Mouse (Mus musculus): Measurements from ENCODE around the gene App. TPM values are rescaled to one million over a fixed set of nuclear protein-coding genes. Genes with fewer than 3 reads are reported as not detected.

Gene App
- total RNA-seq, 2 experiments from 2014 or later: 33.4 to 50.9 TPM

DNA sequence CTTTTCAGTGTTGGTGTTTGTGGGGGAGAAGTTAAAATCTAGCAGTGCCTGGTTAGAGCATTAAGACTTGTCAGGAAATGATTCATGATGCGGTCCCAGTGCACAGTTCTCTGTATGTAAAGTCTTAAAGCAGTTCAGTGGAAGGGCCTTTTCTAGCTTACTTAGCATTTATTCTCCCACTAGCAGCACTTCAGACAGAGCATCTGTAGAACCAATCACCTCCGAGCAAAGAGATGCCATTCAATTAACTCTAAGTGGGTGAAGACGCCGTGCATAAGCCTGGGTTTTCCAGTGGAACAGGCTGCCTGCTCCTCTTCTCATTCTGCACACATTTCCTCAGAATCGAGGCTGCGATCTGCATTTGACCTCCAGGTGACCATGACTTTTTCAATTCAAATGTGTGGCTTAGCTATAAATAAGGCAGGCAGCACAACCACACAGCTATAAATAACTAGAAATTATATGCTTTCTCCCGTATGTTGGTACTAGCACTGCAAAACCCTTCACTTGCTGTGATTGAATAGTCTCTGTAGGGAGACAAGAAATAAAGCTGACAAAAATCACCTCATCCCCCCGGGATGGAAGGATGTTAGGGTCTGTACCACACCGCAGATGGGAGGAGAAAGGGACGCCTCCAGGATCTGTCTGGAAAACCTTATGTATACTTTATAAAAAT, 135.5 kb downstream of the App start:
- no peak for ATAC-seq (replicated peaks; ENCODE audit: low FRiP score, poor library complexity, severe bottlenecking)

DNA sequence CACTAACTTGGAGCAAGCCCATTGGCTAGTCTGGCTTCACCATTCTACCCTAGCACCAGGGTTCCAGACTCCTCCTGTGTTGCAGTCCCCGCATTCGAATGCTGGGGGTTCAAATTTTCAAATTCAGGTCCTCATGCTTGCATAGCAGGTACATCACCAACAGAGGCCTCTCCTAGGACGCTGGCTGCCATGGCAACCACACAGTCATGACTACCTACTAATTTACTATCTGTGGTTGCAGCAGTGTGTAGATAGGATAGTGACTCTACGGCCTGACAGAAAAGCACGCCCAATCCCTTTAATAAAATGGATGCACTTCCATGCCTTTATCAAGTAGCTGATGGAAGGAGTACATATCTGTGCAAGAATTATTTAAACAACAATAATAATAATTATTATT, 137.8 kb downstream of the App start:
- ATAC-seq (replicated peaks; ENCODE audit: low FRiP score, poor library complexity, severe bottlenecking): no peak

DNA sequence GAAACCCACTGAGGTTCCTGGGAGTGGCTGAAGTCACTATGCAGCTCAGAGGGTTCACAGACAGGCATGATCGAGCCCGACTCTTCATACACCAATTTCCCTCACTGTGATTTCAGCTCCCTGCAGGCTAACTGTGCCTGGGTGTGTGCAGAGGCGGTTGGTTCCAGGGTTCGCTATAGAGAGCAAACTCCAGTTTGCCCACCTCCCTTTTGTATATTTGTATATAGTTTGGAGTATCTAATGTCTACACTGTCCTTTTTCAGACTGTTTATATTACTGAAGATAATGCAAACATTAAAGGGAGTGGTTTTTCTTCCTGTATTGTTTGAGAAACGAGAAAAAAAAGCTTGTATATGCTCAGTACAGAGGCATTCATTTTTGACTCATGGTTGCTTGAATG, 139.8 kb downstream of the App start:
- no peak for ATAC-seq (replicated peaks; ENCODE audit: low FRiP score, poor library complexity, severe bottlenecking)

DNA sequence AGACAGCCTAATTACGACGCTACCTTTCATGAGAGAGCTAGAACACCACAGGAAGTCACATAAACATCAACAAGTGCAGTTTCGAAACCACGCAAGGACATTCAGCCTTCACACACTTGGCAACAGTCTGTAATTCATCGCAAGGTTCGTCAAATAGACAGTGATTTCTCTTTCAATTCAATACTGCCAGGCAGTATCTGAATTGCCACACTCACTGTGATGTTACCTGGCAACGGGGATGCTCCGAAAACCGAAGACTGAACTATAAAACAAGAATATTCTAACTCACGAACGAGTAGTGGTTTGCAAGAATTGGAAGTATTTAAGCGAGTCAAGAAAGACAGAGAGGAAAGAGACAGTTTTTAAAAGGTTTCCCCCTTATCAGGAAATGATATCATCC, 142.8 kb downstream of the App start:
- no peak for ATAC-seq (replicated peaks; ENCODE audit: low FRiP score, poor library complexity, severe bottlenecking)

DNA sequence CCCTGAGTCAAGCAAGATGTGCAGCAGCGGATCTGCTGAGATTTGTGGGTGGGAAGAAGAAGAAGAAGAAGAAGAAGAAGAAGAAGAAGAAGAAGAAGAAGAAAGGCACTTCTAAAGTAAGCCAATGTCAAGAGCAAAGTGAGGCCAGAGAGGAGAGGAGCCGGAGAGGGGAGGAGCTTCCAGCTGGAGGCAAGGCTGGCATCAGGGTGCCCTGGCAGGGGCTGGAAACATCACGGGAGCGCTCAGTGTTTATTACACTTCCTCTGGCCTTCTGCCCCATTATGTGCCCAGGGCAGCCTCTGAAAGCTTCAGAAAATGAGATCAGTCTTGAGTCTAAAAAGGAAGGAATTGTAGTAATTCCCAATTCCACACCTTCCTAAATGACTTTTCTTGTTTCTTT, 145.2 kb downstream of the App start:
- ATAC-seq (replicated peaks; ENCODE audit: low FRiP score, poor library complexity, severe bottlenecking): no peak

DNA sequence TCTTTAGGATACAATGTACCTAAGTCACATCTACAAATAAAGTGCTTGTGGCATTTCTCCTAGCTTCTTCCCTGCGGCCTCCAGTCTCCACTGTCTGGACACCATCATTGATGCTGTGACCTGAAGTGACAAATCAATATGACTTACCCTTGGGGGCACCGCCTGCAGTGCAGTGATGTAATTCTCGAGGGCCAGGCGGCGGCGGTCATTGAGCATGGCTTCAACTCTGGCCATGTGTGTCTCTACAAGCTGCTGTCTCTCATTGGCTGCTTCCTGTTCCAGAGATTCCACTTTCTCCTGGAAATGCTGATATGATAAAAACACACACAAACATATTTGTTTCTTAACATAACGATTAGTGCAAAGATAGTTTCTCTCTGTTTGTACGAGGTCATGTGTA, 148.9 kb downstream of the App start:
- ATAC-seq (replicated peaks; ENCODE audit: low FRiP score, poor library complexity, severe bottlenecking): no peak

DNA sequence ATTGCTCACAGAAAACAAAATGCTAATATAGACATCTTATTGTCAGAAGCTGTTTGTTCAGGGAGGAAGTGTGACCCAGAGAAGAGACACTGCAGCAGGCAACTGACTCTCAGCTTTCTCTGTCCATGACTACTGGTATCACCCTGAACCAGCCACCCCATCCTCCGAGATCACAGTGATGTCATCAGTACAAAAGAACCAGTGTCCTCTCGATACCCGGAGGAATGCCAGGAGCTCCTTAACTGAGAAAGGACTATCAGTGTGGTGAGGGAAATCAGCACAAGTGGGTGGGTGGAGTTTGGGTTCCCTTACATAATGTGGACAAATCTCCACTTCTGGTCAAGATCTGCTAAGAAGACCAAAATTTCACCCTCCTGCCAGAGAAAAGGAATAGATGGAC, 150.5 kb downstream of the App start:
- ATAC-seq (replicated peaks; ENCODE audit: low FRiP score, poor library complexity, severe bottlenecking): no peak

DNA sequence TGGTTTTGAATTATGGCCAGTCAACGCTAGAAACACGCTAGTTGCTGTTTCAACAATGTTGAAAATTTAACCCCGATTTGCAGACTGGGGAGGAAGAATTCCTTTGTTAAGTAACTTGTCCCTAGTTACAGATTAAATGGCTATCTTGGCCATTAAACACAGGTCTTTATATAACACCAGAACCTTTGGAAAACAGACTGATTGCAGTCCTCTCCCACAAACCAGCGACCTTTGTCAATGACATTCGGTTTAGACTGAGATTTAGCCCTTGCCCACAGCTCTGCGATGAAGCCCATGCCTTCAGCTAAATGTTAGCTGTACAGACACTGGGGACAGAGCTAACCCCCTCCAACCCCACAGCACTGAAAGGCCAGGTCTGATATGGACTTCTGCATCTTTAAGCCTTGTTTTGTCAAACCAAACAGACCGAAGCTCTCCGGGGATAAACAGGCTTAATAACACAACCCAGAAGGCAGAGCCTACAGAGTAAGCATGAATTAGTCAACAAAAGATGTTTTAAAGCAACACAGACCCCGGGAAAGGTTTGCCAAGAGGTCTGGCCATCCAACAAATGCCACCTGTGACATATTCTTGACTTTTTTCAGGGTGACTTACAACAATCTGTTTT, 152.8 kb downstream of the App start:
- no peak for ATAC-seq (replicated peaks; ENCODE audit: low FRiP score, poor library complexity, severe bottlenecking)

DNA sequence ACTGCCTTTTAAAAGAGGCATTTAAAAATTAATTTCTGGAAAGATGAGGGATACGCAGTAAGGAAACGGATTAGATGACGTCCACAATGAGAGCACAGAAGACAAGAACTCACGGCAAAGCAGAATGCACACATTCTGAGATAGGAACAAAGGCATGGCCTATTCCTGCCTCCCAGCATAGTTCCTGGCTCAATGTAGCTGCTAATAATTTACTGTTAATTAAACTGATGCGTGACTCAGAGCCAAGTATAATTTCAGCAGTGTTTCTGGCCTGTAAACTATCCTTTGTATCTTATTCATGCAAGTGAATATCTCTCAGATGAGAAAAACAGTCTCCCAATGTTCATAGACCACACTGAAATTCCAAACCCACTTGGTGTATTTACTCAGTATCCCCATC, 154.3 kb downstream of the App start:
- no peak for ATAC-seq (replicated peaks; ENCODE audit: low FRiP score, poor library complexity, severe bottlenecking)

DNA sequence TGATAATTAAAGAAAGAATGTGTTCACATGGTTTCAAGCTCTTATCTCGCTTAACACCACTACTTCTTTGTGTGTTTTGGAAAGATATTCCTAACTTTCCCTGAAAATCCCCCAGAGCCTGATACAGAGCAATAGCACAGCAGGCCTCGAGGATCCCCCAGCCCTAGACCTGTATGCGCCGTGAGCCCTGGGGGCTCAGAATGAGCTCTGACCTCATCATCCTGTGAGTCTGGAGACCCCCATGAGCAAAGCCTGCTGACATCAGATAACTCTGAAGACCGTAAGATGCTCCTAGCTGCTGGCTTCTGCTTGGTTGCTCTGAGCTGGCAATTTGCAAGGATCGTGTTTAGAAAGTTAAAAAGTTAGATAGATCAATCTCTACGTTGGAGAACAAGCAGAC, 155.7 kb downstream of the App start:
- ATAC-seq (replicated peaks; ENCODE audit: low FRiP score, poor library complexity, severe bottlenecking): no peak

DNA sequence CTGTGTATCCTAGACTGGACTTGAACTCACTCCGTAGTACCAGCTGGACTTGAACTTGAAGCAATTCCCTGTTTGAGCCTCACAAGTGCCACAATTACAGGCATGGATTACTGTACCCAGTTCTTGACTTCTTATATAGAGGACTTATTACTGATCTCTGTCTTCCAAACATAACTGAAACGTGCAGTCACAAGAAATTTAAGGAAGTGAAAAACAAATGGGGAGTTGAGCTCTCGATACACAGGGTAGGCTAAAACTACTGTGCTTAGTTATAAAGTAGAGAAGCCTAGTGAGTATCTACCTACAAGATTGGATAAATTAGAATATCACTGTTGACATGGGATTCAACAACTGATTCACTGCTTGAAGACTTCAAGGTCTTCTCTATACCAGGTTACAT, 160.9 kb downstream of the App start:
- ATAC-seq (replicated peaks; ENCODE audit: low FRiP score, poor library complexity, severe bottlenecking): no peak

DNA sequence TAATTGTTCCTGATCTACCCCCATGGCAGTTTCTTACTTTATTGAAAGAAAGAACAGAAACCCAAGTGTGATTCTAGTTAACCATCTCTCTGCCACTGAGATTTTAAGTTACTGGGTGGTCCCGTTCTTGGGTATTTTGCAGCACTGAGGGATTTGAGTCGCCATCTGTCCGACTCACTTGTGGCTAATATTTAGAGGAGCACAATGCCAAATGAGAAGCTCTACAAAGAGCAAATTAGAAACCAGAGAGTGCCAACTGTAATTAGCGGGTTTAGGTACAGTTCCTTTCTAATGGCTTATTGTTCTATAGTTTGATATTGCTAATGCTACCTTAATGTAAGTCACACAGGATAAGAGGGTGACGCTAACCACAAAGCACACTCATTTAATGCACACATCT, 161.4 kb downstream of the App start:
- no peak for ATAC-seq (replicated peaks; ENCODE audit: low FRiP score, poor library complexity, severe bottlenecking)

DNA sequence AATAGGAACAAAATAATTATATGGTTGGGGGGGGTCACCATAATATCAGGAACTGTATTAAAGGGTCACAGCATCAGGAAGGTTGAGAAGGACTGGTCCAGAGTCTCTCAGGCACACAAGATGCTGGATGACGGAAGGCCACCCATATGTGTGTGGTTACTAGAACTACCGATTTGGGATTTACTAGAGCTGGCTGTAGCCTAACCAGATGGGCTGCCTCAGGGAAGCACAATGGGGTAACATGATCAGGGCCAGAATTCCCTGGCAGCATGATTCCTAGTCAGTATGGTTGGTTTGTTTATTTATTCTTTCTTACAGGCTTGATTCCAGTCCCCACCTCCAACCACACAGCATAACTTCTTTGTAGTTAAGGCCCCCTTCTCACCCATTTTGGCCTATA, 162.9 kb downstream of the App start:
- ATAC-seq (replicated peaks; ENCODE audit: low FRiP score, poor library complexity, severe bottlenecking): no peak

DNA sequence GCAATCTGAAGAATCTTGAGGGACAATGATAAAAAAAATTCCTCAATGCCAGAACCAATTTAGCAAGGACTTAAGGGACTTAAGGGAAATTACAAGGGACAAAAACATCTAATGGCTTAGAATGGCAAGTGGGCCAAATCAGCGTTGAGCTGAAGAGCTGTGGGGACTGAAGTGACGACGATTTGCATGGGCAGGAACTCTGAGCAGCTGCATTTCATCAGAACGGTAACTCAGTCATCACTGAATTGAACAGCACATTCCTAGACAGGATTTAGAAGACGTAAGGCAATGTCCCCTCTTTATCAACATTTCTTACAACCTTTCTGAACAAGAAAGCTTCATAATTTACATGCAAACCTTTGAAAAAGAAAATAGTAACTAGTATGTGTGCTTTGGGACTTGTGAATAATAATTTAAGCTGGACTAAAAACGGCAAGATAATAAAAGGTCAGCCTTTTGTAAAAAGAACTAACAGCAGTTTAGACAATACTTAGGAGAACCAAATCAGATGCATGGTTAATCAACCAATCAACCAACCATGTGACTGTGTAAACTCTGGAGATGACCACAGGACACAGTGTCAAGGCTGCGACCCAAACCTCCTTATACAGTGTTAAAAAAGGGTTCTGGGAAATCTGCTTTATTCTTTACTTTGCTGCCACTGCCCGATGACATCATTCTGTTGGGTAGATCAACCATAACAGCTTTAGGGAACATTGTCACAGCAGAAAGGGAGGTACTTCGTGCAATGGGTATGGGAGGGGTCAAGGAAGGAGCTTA, 164.5 kb downstream of the App start:
- ATAC-seq (replicated peaks; ENCODE audit: low FRiP score, poor library complexity, severe bottlenecking): no peak

DNA sequence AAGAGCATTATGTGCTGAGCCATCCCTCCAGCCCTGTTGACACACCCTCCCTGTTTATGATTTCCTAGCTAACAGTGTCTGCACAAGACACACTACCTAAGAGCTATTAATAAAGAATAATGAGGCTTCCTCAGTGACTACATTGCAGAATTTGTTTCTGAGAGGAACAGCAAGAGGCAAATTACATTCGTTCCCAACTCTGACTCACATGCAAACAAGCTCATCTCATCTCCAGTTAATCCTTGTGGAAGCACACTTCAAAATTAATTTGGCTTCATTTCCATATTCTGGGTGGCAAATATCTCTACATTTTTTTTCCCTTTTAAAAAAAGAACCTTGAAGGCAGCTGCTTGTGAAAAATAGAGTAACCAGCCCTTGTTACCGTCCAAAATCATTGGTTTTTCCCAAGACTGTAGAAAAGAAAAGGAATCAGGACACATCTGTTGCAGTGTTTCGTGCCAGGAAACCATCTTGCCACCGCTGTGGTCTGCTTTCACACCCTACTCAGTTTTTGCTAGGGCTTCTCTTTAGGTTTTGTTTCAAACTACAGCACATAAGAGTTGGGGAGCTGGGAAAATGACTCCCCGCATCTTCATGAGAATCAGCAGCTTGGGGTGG, 171.5 kb downstream of the App start:
- no peak for ATAC-seq (replicated peaks; ENCODE audit: low FRiP score, poor library complexity, severe bottlenecking)

DNA sequence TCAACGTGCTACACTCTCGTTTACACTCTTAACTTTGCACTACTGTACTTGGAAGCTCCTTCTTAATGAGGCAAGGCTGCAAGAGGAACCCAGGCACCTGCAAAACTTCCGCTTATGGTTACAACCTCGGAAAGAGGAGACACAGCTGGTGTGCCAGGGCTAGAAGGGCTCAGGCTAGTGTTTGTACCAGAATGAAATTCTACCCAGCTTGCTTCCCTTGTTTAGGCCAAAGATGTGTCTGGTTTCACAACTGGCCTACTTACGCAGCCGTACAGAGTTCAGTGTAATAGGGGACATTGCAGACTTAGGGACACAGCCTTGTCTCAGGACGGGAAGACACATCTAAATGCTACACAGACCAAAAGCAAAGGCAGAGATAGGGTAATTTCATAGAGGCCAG, 173.3 kb downstream of the App start:
- no peak for ATAC-seq (replicated peaks; ENCODE audit: low FRiP score, poor library complexity, severe bottlenecking)

DNA sequence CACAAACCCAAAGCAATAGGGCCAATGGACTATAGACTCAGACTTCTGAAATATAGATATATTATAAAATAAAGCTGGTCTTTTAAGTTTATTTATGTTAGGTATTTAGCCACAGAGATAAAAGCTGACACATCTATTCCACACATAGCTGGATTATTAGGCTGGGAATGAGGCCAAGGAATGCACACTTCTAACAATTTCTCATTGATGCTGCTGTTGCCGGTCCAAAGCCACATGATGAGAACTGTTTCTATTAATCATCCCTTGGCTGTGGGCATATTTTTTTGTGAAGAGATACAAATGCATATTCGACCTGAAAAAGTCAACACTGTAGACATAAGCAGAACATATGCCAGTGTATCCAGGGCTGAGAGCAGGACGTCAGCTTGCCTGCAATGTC, 176.0 kb downstream of the App start:
- no peak for ATAC-seq (replicated peaks; ENCODE audit: low FRiP score, poor library complexity, severe bottlenecking)

DNA sequence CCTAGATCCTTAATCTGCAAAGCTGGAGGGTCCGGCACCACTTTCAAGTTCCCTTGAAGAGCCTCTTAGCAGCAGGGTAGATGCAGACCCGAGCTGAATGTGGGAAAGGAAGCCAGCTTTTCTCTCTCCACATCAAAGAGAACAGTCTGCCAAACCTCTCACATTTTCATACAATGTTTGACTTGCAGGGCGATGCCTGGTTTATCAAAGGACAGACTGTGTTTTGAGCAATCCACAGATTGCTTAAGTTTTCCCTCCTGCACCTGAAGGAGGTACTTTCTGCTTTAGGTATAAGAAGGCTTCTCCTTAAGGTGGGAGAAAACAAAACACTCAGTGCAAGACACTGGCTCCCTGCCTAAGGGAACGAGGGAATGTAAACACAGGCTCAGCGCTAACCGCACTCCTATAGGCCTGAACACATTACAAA, 178.1 kb downstream of the App start:
- ATAC-seq (replicated peaks; ENCODE audit: low FRiP score, poor library complexity, severe bottlenecking): no peak

DNA sequence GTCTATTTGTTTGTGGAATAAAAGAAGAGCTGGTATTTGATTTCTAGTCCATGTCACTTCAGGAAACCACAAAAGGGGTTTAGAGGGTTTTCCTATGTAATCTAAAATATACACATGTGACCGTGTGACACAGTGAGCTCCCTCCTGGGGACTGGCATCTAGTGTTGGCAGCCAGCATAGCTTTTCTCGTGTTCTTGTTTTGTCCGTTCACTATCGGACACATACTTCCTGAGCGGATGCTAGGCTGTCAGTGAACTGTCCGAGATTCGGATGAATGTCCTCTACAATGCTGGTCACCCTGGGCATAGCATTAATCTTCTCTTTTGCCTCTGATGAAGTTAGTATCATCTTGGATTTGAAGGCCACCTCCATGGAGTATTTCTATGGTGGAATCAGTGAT, 180.7 kb downstream of the App start:
- no peak for ATAC-seq (replicated peaks; ENCODE audit: low FRiP score, poor library complexity, severe bottlenecking)

DNA sequence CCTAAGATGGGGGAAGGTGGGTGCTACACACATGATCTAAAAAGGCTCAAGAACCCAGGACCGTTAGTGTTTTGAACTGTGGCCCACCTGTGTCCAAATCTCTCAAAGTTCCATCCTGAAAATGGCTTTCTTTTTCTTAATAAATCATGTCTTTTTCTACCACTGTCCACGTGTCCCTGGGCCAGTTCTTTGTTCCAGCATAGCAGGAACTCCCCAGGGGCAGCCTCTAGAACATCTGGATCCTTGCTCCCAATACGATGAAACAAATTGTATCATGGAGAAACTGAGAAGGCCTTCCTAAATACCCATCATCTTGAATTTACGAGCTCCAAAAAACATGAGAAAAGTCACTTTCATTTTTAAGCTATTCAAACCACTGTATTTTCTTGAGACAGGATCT, 182.6 kb downstream of the App start:
- ATAC-seq (replicated peaks; ENCODE audit: low FRiP score, poor library complexity, severe bottlenecking): no peak

DNA sequence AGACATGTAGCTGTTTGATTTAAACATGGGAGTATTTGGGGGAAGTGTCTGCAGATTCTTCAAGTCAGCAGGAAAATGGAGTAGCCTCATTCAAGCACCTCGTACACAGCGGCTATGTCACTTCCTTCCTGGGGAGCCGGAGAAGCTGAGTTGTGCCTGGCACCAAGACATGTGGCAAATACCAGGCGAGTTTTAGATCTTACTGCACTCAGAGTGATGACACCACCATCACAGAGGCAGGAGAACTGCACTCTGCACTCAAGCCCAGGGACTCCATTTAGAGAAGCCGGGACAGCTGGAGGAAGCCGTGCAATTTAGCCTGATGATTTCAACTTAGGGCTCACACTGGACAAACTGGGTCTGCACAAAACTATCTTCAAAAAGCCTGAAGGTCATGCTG, 183.6 kb downstream of the App start:
- ATAC-seq (replicated peaks; ENCODE audit: low FRiP score, poor library complexity, severe bottlenecking): no peak
